Mouse (Mus musculus): ENCODE measurements around the gene Nmrk2. TPM values are rescaled to one million over a fixed set of nuclear protein-coding genes. Genes with fewer than 3 reads are reported as not detected.
"Not testable (repeated sequence)": the region's sequence is repeated elsewhere in the genome, so short reads cannot be mapped to it uniquely, and the experiment has no call there.

Gene Nmrk2
- total RNA-seq (2022) = 10 to 100 TPM in 1 of 4 experiments, 1 to 10 TPM in 3; 5.8 to 18.8 (median 8.2) TPM

DNA sequence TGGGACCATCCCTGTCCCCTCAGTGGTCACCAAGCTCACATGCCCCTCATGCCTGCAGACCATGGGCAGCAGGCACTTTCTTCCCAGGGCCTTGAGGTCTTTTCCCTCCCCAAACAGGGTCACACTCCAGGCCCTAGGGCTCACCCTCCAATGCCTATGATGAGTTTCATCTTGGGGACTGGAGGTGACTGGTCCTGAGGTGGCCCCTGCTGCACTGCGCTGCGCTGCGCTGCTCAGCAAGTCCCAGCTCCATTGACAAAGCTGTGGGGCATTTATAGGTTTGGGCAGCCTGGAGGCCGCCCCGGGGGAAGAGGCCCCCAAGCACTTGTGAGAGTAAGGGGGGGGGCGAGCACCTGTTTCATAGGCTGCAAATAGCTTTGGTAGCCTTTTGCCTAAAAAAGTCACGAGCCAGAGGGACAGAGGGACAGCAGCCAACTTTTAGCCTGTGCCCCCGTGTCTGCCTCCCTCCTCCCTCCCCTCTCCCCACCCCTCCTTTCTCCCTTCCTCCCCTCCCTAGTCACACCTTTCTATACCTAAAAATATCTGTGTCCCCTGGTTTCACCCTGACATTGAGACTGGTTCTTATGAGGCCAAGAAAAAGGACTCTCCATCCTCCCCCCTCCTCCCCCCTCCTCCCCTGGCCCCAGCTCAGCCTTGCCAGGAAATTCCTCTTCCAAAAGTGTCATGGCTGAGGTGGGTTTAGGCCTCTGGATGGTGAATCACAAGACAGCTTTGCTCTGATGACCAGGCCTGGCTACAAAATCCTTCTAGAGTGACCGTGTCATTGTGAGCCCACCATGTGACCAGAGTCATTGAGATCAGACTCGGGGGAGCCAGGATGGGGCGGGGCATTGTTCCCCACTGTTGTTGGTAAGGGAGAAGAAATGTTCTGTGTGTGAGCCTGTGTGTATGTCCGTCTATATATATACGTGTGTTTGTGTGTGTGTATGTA lies at the start of gene Nmrk2:
TSS of gene Nmrk2 (minus strand) at position 245 of the 952 bp plus-strand sequence.
- DNase-seq (ENCODE audit: low spot score) = no peak

DNA sequence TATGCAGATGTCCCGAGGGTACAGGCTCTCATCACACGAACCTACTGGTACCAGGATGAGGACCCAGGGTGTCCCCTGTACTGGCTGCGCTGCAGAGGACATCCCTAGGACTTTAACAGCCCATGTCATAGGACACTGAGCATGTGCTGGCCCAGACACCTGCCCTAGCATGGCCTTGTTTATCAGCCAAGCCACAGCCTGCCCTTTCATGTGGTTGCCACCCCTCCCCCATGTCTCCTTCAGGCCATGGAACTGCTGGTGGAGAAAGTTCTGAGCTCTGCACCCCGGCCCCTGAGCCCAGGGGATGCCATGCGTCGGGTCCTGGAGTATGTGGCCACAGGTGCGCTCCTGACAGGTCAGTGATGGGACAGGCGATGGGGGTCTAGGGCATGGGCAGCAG lies 47.6 kb upstream of the Nmrk2 start:
- no peak for DNase-seq (ENCODE audit: low spot score)

DNA sequence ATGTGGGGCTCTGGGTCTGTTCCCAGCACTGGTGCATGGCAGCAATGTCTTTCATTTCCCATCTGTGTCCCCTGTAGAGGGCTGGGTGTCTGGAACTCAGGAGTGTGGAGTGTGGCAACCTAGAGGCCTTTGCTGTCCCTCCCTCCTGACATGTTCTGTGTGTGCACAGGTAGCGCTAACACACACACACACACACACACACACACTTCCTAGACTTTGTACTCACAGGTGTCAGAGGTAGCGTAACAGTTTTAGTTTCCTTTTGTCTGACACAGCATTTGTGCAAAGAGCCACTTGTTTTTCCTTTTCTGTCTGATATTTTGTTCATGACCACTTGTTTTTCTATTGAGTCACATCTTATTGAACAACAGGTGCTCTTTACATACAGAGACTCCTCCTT lies 46.0 kb upstream of the Nmrk2 start:
- no peak for DNase-seq (ENCODE audit: low spot score)

GRCm38 (mm10) chr10:81245166-81245565 lies 43.3 kb upstream of the Nmrk2 start:
- no peak for DNase-seq (ENCODE audit: low spot score)

DNA sequence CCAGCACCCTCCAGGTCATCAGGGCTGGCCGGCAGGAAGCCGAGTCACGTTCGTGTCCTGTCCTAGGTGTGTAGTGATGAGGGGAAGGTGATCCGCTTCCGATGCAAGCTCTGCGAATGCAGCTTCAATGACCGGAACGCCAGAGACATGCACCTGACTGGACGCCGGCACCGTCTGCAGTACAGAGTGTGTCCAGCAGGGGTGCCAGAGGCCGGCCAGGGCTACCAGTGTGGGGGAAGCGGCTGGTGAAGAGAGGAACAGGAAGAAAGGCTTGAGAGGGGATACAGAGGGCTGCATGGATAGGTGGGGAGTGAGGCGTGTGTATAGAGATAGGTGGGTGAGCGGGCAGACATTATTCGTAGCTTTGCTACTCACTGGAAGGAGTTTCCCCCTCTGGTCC lies 42.7 kb upstream of the Nmrk2 start:
- DNase-seq (ENCODE audit: low spot score) = peak; percentile 58

GRCm38 (mm10) chr10:81244146-81244545 lies 42.3 kb upstream of the Nmrk2 start:
- no peak for DNase-seq (ENCODE audit: low spot score)

DNA sequence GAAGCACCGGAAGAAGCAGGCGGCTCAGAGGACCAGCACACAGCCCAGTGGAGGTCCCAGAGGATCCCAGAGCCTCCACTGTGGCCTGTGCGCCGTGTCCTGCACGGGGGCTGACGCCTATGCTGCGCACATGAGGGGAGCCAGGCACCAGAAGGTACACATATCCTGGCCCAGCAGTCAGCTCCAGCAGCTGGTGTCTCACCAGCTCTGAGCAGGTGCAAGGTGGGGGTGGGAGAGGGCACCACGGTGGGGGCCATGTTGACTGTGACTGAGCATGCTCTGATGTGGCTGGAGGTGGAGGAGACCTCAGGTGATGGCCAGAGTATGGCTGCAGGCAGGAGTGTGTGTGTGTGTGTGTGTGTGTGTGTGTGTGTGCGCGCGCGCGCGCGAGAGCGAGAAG lies 40.2 kb upstream of the Nmrk2 start:
- no peak for DNase-seq (ENCODE audit: low spot score)

DNA sequence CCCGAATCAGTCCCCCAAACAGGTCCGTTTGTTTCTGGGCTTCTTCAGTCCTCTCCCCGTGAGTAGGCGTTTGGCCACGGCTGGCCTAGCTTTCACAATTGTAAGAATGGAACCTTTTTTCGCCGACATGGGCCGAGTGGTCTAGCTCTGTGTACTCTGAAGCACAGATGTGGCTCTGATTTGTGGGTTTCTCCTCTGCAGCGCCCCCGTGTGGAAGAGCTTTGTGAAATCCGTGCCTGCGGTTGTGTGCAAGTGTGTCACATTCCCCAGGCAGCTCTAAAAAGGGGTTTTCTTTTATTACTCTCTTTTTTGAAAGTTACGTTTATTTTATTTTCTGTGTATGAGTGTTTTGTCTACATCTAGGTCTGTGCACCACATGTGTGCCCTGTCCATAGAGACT lies 39.0 kb upstream of the Nmrk2 start:
- no peak for DNase-seq (ENCODE audit: low spot score)

DNA sequence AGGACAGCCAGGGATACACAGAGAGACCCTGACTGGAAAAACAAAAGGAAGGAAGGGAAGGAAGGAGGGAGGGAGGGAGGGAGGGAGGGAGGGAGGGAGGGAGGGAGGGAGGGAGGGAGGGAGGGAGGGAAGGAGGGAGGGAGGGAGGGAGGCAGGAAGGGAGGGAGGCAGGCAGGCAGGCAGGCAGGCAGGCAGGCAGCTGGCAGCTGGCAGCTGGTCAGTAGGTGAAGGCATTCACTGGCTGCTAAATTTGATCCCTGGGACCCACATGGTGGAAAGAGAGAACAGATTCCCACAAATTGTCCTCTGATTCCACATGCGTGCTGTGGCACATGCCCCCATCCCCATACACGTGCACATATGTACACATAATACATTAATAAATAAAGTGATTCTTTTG lies 36.8 kb upstream of the Nmrk2 start:
- DNase-seq (ENCODE audit: low spot score) = no peak

DNA sequence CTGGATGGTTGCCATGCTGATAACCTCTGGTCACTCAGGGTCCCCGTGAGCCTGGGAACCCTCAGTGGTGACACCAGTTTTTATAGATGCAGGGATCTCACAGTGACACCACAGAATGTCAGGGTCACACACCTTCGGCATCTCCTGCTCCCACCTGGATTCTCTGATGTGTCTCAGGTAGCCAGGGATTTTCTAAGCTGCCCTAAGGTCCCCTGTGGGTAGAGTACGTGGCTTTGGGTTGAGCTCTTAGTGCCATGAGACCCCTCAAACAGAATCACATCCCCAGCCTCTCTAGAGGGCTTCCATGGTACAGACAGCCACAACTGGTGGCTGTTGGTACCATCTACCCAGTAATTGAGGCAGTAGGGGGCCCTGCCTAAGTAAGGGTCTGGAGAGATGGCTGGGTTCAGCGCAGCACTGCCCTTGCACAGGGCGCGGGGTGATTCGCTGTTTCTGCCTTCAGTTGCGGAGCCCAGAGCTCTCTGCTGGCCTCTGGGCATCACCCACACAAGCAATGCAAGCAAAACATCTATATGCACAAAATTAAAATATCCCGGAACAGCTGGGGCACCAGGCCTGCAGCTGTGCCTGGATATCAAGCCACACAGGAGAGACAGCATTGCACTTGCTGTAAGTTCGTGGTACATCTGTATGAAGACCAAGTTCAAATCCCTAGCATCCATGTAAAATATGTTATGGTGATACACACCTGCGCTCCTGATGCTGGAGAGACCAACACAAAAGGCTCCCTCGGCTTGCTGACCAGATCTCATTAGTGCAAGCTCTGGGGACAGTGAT lies 34.8 kb upstream of the Nmrk2 start:
- DNase-seq (ENCODE audit: low spot score) = no peak

DNA sequence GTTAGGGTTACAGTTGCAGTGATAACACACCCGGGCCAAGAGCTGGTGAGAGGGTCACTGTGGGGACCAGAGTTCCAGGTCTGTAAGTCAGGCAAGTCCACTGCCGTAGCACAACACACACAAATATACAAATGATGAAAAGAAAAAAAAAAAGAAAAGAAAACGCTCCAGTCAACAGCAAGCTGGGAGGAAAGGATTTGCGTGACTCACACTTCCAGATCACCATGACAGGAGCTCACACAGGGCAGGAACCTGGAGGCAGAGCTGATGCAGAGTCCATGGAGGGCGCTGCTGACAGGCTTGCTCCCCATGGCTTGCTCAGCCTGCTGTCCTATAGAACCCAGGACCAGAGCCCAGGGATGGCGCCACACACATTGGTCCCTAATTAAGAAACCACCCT lies 32.4 kb upstream of the Nmrk2 start:
- no peak for DNase-seq (ENCODE audit: low spot score)

GRCm38 (mm10) chr10:81233226-81233585 lies 31.4 kb upstream of the Nmrk2 start:
- no peak for DNase-seq (ENCODE audit: low spot score)

DNA sequence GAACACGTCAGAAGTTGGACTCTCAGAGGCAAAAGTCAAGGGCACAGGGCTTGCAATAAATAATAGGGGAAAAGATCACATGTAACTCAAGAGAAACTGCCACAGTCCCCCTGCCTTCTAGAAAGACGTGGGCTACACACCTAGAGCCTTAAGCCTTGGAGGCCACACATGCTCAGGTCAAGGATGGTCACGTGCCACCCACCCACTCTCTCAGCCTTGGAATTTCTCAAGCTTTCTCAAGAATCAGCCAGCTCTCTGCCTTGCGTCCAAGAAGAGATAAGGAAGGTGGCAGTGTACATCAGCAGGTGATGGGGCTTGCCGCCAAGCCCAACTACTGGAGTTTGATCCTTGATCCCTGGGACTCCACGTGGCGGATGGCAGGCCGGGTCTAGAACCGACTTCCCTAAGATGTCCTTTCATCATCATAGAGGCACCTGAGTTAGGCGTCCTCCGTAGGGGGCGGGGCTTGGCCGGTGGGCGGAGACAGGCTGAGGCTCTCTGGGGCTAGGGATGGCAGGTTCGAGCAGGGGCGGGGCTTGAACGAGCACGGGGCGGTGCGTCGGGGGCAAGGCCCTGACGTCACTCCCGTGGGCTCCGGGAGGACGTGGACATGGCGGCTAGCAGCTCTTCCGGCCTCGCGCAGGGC lies 30.9 kb upstream of the Nmrk2 start, which contains the start of gene Zfr2:
TSS of gene Zfr2 (plus strand) at position 576 of the 646 bp plus-strand sequence.
- DNase-seq (ENCODE audit: low spot score) = peak; percentile 55

DNA sequence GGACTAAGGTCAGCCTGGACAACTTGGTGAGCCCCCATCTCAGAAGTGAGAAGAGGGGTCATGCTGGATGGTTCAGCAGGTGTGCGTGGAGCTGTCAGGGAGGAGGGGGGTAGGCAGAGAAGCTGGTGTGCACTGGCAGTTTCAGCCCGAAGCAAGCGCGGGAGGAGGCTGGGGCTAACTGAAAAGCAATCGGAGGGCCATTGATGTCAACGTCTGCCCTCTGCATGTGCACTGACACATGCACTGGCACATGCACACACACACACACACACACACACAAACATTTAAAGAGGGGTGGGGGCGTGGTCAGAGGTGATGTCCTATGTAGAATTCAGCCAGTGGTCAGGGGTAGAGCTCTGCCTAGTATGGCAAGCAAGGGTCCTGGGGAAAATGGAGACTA lies 29.6 kb upstream of the Nmrk2 start:
- DNase-seq (ENCODE audit: low spot score) = no peak

DNA sequence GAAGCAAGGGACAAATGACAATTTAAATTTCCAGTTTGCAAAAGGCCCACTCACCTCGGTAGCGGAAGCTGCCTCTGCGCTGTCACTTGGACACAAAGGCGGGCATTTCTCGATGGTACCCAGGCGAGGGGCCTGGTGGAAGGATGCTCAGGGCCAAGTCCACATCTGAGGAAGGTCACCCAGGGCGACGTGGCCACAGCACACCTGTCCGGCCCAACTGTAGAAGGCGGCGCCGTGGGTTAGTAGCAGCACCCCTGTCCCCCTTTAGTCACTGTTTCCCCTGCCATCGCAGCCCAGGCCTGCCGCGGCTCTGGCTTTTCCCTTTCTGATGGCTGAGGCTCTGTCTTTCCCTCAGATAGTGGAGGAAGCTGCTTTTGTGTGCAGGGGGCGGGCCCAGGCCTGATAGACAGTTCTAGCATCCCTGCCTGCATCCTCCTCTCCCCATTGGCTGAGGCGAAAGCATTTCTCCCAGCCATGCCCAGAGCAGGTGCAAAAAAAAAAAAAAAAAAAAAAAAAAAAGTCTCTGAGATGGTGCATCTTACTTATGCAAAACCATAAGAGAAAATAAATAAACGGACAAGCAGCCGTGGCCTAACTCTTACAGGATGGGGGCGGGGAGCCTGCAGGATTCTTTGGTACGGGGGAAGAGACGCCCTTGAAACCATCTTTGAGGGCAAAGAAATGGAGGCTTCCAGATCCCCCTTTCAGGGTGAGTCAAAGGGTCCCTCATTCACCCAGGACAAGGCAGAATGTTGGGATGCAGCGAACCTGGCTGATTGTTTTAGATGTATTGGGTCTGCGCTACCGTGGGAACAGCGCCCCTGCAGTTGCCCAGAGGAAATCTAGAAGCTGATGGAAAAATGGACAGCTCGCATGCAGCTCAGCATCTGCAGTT lies 28.8 kb upstream of the Nmrk2 start, which contains the start of gene Atcay:
TSS of gene Atcay (minus strand) at position 396 of the 895 bp plus-strand sequence.
- DNase-seq (ENCODE audit: low spot score) = no peak

DNA sequence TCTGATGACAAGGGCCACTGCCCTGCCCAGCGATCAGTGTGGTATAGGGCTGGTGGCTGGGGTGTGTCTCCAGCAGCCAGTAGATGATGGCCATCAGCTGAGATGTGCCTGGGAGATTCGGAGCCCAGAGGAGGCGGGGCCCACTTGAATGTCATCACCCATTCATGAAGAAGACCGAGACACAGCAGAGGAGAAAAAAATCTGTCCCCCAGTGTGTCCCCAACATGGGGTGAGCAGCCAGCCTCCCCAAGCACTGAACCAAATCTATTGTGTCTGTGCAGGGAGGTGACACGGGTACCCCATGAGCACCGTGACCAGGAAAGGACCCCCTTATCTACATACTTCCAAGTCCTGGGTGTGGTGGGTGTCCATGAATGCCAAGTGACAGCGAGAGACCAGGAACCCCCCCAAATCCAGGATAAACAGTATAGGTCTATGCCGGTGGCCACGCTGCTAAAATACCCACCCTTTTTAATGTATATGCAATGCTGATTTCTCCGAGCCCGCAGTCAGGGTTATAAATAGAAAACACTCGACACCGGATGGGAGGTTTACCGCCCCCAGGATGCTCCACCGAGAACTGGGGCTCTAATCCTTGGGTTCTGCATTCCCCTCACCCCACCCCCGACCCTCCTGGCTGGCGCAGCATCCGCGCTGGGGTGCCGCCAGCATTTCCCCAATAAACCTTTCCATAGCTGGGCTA lies 28.0 kb upstream of the Nmrk2 start:
- DNase-seq (ENCODE audit: low spot score) = no peak

DNA sequence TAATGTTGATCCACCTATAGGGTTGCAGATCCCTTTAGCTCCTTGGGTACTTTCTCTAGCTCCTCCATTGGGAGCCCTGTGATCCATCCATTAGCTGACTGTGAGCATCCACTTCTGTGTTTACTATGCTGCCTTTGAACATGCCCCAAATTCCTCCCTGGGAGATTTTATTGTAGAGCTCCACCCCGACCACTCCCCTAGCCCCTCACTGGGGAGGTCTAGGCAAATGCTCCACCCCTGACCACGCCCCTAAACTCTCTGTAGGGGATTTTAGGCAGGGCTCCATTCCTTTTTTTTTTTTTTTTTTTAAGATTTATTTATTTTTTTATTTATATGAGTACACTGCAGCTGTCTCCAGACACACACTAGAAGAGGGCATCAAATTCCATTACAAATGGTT lies 21.9 kb upstream of the Nmrk2 start:
- not testable (repeated sequence) for DNase-seq (ENCODE audit: low spot score)

DNA sequence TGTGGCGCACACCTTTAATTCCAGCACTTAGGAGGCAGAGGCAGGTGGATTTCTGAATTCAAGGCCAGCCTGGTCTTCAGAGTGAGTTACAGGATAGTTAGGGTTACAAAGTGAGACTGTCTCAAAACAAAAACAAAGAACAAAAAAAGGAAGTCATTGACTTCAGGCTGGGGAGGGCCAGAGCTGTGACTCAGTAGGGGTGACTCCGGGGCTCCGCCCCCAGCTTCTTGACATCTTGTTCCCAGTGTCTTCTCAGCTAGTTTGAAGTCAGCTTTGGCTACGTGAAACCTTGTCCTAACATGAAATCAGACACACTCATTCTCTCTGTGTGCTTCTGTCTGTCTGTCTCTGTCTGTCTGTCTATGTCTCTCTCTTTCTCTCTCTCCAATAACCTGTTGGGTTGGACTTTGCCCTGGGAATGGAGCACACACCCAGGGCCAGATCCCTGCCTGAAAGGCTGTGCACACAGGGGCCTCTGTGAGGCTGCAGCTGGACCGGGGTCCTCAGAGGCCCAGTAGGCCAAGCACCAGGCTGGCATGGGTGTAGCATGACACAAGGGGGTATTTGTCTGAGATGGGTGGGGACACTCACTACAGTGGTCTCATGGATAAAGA lies 19.7 kb upstream of the Nmrk2 start:
- DNase-seq (ENCODE audit: low spot score) = no peak

DNA sequence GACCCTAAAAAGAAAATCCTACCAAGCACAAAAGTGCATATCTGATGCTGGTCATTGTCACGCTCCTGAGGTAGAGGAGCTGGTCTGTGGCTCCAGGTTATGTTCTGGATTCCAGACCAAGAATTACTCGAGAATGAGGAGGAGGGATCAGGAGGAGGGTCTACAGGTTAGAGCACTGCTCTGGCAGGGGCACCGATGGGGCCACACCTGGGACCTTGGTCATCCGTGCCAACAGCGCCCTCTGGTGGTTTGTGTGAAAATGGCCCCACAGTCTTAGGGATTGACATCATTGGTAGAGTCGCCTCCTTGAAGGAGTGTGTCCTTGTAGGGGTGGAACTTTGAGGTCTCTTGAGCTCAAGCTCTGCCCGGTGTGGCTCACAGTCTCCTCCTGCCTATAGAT lies 16.1 kb upstream of the Nmrk2 start:
- peak; percentile 38 for DNase-seq (ENCODE audit: low spot score)

DNA sequence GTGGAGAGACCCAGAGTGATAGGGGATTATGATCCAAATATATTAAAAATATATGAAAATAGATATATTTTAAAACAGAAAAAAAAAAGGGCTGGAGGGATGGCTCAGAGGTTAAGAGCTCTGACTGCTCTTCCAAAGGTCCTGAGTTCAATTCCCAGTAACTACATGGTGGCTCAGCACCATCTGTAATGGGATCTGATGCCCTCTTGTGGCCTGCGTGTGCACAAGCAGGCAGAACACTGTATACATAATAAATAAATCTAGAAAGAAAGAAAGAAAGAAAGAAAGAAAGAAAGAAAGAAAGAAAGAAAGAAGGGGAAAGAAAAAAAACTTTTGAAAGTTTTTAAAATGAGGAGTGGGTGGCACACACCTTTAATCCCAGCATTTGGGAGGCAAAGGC lies 15.4 kb upstream of the Nmrk2 start:
- not testable (repeated sequence) for DNase-seq (ENCODE audit: low spot score)

Data from heart, adult 8-10 months (tissue).